Mouse (Mus musculus): ENCODE results near the gene Ganc.

DNA sequence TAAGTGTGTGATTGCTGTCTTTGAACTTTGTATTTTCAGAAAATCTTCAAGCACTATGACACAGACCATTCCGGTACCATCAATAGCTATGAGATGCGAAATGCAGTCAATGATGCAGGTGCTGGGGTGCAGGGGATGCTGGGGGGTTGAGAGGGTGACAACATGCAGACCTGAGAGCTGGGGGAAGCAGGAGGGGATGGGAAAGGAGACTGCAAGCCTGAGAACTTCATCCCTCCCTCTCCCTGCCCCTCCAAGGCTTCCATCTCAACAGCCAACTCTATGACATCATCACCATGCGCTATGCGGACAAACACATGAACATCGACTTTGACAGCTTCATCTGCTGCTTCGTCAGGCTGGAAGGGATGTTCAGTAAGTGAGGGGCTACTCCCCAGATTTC lies 99.4 kb downstream of the Ganc start:
- TF ChIP-seq CTCF (IDR thresholded peaks at IDR 0.05; ENCODE audit: low read depth), result no peak
- no peak for TF ChIP-seq EP300 (IDR thresholded peaks at IDR 0.05; ENCODE audit: low read depth)
